Mouse (Mus musculus) heart, postnatal 0 days (tissue): ENCODE data around the gene Casc1.

Experiments
- CTCF ChIP-seq: IDR thresholded peaks from 2 replicates; pipeline ENCODE4 v1.5.1; 2016; ENCODE audit warnings: antibody characterized with exemption, control low read depth, low read depth
- EP300 ChIP-seq: IDR thresholded peaks from 2 replicates; pipeline ENCODE4 v1.6.1; 2016; ENCODE audit warnings: antibody characterized with exemption, low read depth

GRCm38 (mm10) chr6:145242521-145242920 is 31.7 kb upstream of the Casc1 start:
- peak; percentile 49 for TF ChIP-seq CTCF
- no peak for TF ChIP-seq EP300
